Mouse (Mus musculus): Measurements from ENCODE around the gene Cacna1c. TPM values are rescaled to one million over a fixed set of nuclear protein-coding genes. Genes with fewer than 3 reads are reported as not detected.

Cacna1c gene
- polyA plus RNA-seq, 1 experiment from 2014 or later, result 13.7 TPM

DNA sequence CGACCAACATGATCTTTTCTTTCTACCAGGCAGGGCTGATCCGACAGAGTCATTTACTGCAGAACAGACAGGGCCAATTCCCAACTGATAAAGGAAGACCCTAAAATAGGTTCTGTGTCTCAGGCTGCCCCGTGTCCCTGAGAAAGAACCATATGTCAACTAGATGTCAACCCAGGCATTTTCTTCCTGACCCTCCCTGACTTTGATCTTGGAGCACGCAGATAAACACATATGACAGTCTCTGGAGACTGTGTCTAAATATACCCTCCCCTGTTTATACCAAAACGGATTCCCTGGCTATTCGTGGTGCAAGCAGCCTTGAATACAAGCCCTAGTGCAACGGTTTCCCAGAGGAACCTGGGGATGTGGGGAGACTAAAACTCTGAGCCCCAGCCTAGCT is 112.7 kb downstream of the Cacna1c start:
- no peak for ATAC-seq (ENCODE audit: low read depth)
- Histone ChIP-seq H3K4me2 (ENCODE audit: low read depth, low read length) (no peak overlapping the region), H3K9me3 (ENCODE audit: control insufficient read depth, low read length) (no peaks in the 10 kb centered on the region), H3K4me3 (ENCODE audit: low read depth, low read length) (no peak overlapping the region), H3K36me3 (ENCODE audit: control insufficient read depth, insufficient read depth, low read length) (no peaks in the 10 kb centered on the region), H3K9ac (replicated peaks; ENCODE audit: low read depth, low read length) (no peak overlapping the region), H3K27me3 (ENCODE audit: control insufficient read depth, insufficient read depth, low read length) (no peaks in the 10 kb centered on the region), H3K4me1 (ENCODE audit: control insufficient read depth, insufficient read depth, low read length) (no peaks in the 10 kb centered on the region), H3K27ac (ENCODE audit: low read depth, low read length) (no peak overlapping the region)
- WGBS, result 79% methylated on average over 7 of the region's 7 CpGs

DNA sequence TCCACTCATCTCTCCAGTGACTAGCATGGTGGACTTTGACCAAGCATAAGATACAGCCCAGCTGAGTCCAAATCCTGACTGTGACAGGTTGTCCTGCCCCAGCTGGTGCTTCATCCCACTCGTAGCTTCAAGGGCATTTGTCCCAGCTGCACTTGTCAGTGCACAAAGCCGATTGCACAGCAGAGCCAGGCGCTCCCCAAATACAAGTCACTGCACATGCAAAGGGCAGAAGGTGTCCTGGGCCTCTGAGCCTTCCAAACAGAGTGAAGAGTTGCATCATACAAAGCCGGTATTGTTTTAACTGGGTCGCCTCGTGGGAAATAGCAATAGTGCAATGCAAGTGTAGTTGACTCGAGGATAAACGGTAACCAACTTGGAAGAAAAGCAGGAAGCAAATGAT is 113.6 kb downstream of the Cacna1c start:
- no peak overlapping the region for H3K9ac ChIP-seq (replicated peaks; ENCODE audit: low read depth, low read length)
- no peak for ATAC-seq (ENCODE audit: low read depth)
- 70% methylated on average over 8 of the region's 8 CpGs for WGBS
- no peaks in the 10 kb centered on the region for H3K9me3 ChIP-seq (ENCODE audit: control insufficient read depth, low read length)
- no peaks in the 10 kb centered on the region for H3K4me1 ChIP-seq (ENCODE audit: control insufficient read depth, insufficient read depth, low read length)
- no peak overlapping the region for H3K27ac ChIP-seq (ENCODE audit: low read depth, low read length)
- no peaks in the 10 kb centered on the region for H3K27me3 ChIP-seq (ENCODE audit: control insufficient read depth, insufficient read depth, low read length)
- H3K36me3 ChIP-seq (ENCODE audit: control insufficient read depth, insufficient read depth, low read length), result no peaks in the 10 kb centered on the region
- no peak overlapping the region for H3K4me2 ChIP-seq (ENCODE audit: low read depth, low read length)
- H3K4me3 ChIP-seq (ENCODE audit: low read depth, low read length), result no peak overlapping the region

DNA sequence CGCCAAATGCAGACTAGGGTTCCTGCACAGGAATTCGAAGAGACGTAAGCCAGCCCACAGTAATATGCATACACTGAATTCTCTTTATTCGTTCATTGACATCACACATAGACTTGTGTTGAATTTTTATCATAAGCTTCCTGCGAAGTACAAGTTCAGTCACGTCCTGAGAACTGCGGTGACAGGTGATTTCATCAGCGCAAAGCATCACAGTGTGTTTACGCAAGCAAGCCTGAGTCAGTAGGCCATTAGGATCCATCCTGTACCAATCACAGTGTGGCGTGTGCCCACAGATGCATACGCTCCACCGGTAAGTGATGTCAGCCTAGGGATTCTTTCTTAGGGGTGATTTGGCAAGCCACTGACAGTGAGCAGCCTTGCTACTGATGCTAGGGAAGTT is 114.6 kb downstream of the Cacna1c start:
- no peaks in the 10 kb centered on the region for H3K4me1 ChIP-seq (ENCODE audit: control insufficient read depth, insufficient read depth, low read length)

DNA sequence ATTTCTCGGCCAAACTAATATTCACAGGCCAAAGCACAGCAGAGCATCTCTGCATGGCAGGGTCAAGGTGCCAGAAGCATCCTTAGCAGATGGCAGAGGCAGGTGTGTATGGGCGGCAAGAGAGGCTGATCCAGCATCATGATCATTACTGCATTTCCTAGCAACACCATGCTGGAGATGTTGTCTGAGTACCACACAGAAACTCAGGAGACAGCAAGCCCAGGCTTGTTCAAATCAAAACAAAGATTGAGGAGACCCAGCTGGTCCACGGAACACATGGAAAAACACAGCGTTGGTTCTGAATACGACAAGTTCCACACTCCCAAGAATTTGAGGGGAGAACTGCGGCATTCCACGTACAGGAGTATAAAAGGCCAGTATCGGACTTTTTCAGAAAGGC is 116.6 kb downstream of the Cacna1c start:
- Histone ChIP-seq H3K36me3 (ENCODE audit: control insufficient read depth, insufficient read depth, low read length) (no peaks in the 10 kb centered on the region), H3K27me3 (ENCODE audit: control insufficient read depth, insufficient read depth, low read length) (no peaks in the 10 kb centered on the region), H3K4me1 (ENCODE audit: control insufficient read depth, insufficient read depth, low read length) (no peaks in the 10 kb centered on the region; the same call in 1 of the 2 replicates), H3K9me3 (ENCODE audit: control insufficient read depth, low read length) (no peaks in the 10 kb centered on the region), H3K4me3 (ENCODE audit: low read depth, low read length) (no peak overlapping the region), H3K27ac (ENCODE audit: low read depth, low read length) (no peak overlapping the region), H3K9ac (replicated peaks; ENCODE audit: low read depth, low read length) (no peak overlapping the region), H3K4me2 (ENCODE audit: low read depth, low read length) (no peak overlapping the region)
- WGBS, result 84% methylated on average over 8 of the region's 8 CpGs
- ATAC-seq (ENCODE audit: low read depth), result no peak

More for the DNA sequence above, 114.6 kb downstream of the Cacna1c start:
- WGBS, result 95% methylated on average over 12 of the region's 12 CpGs
- ATAC-seq (ENCODE audit: low read depth), result no peak
- Histone ChIP-seq H3K27ac (ENCODE audit: low read depth, low read length) (no peak overlapping the region), H3K9me3 (ENCODE audit: control insufficient read depth, low read length) (no peaks in the 10 kb centered on the region), H3K27me3 (ENCODE audit: control insufficient read depth, insufficient read depth, low read length) (no peaks in the 10 kb centered on the region), H3K4me2 (ENCODE audit: low read depth, low read length) (no peak overlapping the region), H3K36me3 (ENCODE audit: control insufficient read depth, insufficient read depth, low read length) (no peaks in the 10 kb centered on the region), H3K4me3 (ENCODE audit: low read depth, low read length) (no peak overlapping the region), H3K9ac (replicated peaks; ENCODE audit: low read depth, low read length) (no peak overlapping the region)

DNA sequence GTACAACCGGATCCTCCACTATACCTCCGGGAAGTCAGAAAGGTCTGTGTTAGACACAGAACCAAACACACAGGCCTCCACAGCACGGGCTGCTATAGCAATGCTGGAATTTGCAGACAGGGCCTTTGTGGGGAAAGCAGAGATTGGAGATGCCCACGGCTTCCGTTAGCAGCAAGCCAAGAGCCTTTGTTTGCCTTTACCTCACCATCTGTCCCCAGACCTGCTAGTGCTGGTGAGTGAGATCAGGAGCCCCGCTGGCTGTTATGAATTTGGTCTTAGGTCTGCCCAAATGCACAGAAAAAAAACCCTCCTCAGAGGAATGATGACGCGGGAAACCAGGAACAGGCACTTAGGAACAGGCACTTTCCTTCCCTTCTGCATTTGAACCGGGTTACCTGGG is 117.3 kb downstream of the Cacna1c start:
- no peak overlapping the region for H3K4me2 ChIP-seq (ENCODE audit: low read depth, low read length)
- H3K27me3 ChIP-seq (ENCODE audit: control insufficient read depth, insufficient read depth, low read length), result no peaks in the 10 kb centered on the region
- peak overlapping the region; percentile 12 for H3K27ac ChIP-seq (ENCODE audit: low read depth, low read length)
- no peak for ATAC-seq (ENCODE audit: low read depth)
- WGBS, result 83% methylated on average over 9 of the region's 9 CpGs
- H3K4me3 ChIP-seq (ENCODE audit: low read depth, low read length), result no peak overlapping the region
- H3K9me3 ChIP-seq (ENCODE audit: control insufficient read depth, low read length), result no peaks in the 10 kb centered on the region
- H3K36me3 ChIP-seq (ENCODE audit: control insufficient read depth, insufficient read depth, low read length), result no peaks in the 10 kb centered on the region
- H3K4me1 ChIP-seq (ENCODE audit: control insufficient read depth, insufficient read depth, low read length), result no peaks in the 10 kb centered on the region; the same call in 1 of the 2 replicates
- no peak overlapping the region for H3K9ac ChIP-seq (replicated peaks; ENCODE audit: low read depth, low read length)

DNA sequence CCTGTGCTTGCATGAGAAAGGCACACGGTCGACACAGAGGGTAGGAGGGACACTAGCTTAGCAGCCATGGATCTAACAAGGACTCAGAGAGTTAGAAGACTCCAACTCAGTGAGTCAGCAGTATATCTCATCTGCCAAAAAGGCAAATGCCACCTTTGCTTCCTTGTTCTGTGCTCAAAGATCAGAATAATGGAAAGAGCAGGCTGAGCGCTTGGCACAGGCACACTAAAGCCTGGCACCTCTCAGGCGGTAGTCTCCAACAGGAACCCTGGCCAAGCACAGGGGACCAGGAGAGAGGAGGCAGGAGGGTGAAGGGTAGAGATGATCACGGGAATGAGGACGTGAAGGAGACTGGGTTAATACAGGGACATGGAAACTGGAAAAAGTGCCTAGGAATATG is 119.0 kb downstream of the Cacna1c start:
- Histone ChIP-seq H3K4me3 (ENCODE audit: low read depth, low read length) (no peak overlapping the region), H3K27ac (ENCODE audit: low read depth, low read length) (no peak overlapping the region), H3K9me3 (ENCODE audit: control insufficient read depth, low read length) (no peaks in the 10 kb centered on the region), H3K4me1 (ENCODE audit: control insufficient read depth, insufficient read depth, low read length) (no peaks in the 10 kb centered on the region; the same call in 1 of the 2 replicates), H3K27me3 (ENCODE audit: control insufficient read depth, insufficient read depth, low read length) (no peaks in the 10 kb centered on the region), H3K9ac (replicated peaks; ENCODE audit: low read depth, low read length) (no peak overlapping the region), H3K4me2 (ENCODE audit: low read depth, low read length) (no peak overlapping the region), H3K36me3 (ENCODE audit: control insufficient read depth, insufficient read depth, low read length) (no peaks in the 10 kb centered on the region)
- 90% methylated on average over 6 of the region's 6 CpGs for WGBS
- no peak for ATAC-seq (ENCODE audit: low read depth)

DNA sequence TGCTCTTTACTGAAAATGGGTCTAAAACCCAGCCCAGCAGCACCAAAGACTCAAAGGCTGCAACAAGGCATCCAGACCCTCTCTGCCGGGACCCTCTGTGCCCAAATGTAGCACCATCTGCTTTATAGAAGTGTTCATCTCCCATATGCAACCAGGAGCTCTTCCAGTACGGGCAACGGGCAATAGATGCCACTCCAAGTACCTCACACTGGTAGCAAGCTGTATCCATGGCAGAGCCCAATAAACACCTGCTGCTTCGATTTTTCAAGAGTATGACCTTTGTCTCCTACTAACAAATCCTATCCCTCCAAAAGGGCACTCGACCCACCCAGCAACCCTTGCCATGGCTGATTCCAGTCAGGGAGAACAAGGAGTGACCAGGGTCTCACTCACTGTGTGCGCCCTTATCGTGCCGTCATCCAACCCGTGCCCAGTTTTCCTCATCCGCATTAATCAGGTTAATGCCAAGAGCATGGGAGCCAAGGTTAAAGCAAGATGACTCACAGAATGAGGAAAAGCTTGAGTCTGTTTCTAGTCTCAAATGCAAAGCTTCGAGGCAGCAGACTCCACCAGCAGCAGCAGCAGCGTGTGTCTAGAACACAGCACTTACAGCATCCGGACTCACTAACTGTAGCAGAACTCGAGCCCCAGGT is 122.7 kb downstream of the Cacna1c start:
- H3K36me3 ChIP-seq (ENCODE audit: control insufficient read depth, insufficient read depth, low read length), result no peaks in the 10 kb centered on the region
- peaks cover 8% of the 10 kb centered on the region for H3K4me1 ChIP-seq (ENCODE audit: control insufficient read depth, insufficient read depth, low read length)
- 89% methylated on average over 14 of the region's 14 CpGs for WGBS
- no peak overlapping the region for H3K27ac ChIP-seq (ENCODE audit: low read depth, low read length)
- H3K9me3 ChIP-seq (ENCODE audit: control insufficient read depth, low read length), result no peaks in the 10 kb centered on the region
- H3K9ac ChIP-seq (replicated peaks; ENCODE audit: low read depth, low read length), result no peak overlapping the region
- H3K27me3 ChIP-seq (ENCODE audit: control insufficient read depth, insufficient read depth, low read length), result no peaks in the 10 kb centered on the region
- H3K4me2 ChIP-seq (ENCODE audit: low read depth, low read length), result no peak overlapping the region
- no peak overlapping the region for H3K4me3 ChIP-seq (ENCODE audit: low read depth, low read length)
- ATAC-seq (ENCODE audit: low read depth), result no peak

DNA sequence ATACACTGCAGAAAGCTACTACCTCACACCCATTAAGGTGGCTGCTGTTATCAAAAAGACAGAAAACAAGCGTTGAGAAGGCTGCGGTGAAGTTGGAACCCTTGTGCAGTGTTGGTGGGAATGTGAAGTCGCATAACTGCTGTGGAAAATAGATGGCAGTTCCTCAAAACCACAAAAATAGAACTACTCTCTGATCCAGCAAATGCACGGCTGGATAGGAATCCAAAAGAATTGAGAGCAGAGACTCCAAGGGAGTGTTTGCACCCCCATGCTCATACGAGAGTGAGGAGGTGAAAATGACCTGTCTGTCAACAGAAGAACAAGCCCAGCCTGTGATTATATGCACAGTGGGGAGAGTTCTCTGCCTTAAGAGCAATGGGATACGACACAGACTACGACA is 123.4 kb downstream of the Cacna1c start:
- peaks cover 8% of the 10 kb centered on the region for H3K4me1 ChIP-seq (ENCODE audit: control insufficient read depth, insufficient read depth, low read length)
- H3K9ac ChIP-seq (replicated peaks; ENCODE audit: low read depth, low read length), result no peak overlapping the region
- no peak overlapping the region for H3K4me2 ChIP-seq (ENCODE audit: low read depth, low read length)
- H3K36me3 ChIP-seq (ENCODE audit: control insufficient read depth, insufficient read depth, low read length), result no peaks in the 10 kb centered on the region
- no peak overlapping the region for H3K27ac ChIP-seq (ENCODE audit: low read depth, low read length)
- H3K9me3 ChIP-seq (ENCODE audit: control insufficient read depth, low read length), result no peaks in the 10 kb centered on the region
- no peak overlapping the region for H3K4me3 ChIP-seq (ENCODE audit: low read depth, low read length)
- H3K27me3 ChIP-seq (ENCODE audit: control insufficient read depth, insufficient read depth, low read length), result no peaks in the 10 kb centered on the region
- 79% methylated on average over 7 of the region's 7 CpGs for WGBS
- ATAC-seq (ENCODE audit: low read depth), result no peak

DNA sequence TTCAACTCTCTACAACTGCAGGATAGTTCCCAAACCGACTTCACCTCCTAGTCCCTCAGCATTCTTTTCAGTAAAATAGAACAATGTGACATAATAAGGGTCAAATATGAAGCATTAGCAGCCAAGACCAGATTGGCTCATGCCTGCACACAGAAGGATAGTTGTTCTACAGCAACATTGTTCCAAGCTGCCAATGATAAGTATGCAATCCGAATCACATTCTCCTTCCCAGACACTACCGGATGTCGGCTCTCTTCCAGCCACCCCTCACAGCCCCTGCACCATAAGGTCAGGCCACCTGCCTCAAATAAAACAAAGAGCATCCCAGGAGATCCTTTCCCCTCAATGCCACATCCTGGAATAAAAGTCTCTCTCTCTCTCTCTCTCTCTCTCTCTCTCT is 125.4 kb downstream of the Cacna1c start:
- Histone ChIP-seq H3K4me2 (ENCODE audit: low read depth, low read length) (no peak overlapping the region), H3K9ac (replicated peaks; ENCODE audit: low read depth, low read length) (no peak overlapping the region), H3K4me3 (ENCODE audit: low read depth, low read length) (no peak overlapping the region), H3K4me1 (ENCODE audit: control insufficient read depth, insufficient read depth, low read length) (peaks cover 8% of the 10 kb centered on the region), H3K9me3 (ENCODE audit: control insufficient read depth, low read length) (no peaks in the 10 kb centered on the region), H3K27me3 (ENCODE audit: control insufficient read depth, insufficient read depth, low read length) (no peaks in the 10 kb centered on the region), H3K27ac (ENCODE audit: low read depth, low read length) (no peak overlapping the region), H3K36me3 (ENCODE audit: control insufficient read depth, insufficient read depth, low read length) (no peaks in the 10 kb centered on the region)
- no peak for ATAC-seq (ENCODE audit: low read depth)
- 68% methylated on average over 4 of the region's 4 CpGs for WGBS
